Mouse (Mus musculus) Muller cell, postnatal 12 days (primary cell): ENCODE results near the gene Catsperb.
"Not testable (repeated sequence)": the region's sequence is repeated elsewhere in the genome, so short reads cannot be mapped to it uniquely, and the experiment has no call there.

Experiments used
- DNase-seq: peaks from one replicate; pipeline ENCODE4 v3.0.0-alpha.2; 2015; ENCODE audit errors: inconsistent ontology term

Gene Catsperb

GRCm38 (mm10) chr12:101404353-101404752 lies at the start of gene Catsperb:
Catsperb (plus strand) TSS chr12:101404653.
- DNase-seq, result not testable (repeated sequence)

DNA sequence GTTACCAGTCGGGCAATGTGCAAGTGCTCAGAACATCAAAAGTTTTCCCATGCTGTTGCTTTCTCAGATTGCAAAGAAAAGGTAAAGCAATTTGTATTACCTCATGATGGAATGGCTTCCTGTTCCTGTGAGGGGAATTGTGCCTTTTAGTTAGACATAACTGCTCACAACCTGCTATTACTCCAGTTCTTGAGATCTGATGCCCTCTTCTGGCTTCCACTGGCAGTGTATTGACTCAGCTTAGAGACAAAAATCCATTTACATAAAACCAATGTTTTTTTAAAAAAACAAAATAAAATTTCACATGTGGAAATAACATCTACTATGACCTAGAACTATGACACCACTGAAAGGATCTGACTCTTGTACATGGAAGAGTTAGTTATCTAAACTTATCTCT lies 43.0 kb upstream of the Catsperb start:
- not testable (repeated sequence) for DNase-seq

GRCm38 (mm10) chr12:101381460-101381859 lies 23.0 kb upstream of the Catsperb start:
- not testable (repeated sequence) for DNase-seq

GRCm38 (mm10) chr12:101426131-101426530 lies 21.7 kb downstream of the Catsperb start:
- DNase-seq, result peak; percentile 8

- DNase-seq, result no peak
Observed at GRCm38 (mm10) chr12:101462051-101462450, 57.6 kb downstream of the Catsperb start.

DNA sequence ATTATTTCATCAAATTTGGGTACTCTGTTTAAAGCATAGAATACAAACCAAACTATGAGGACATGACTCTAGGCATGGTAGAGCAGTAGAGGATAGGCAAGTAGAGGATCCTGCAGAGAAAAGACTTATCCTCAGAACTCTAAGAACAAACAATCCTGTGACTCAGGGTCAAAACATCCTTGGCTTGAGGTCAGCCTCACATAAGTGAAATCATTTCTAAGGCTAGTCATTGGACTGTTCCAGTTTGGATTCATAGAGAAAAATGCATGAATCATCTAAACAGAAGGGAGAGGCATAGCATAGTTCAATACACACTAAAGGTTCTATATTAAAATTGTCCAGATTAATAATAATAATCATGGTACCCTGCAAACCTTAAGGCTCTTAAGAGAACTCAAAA lies 79.1 kb downstream of the Catsperb start:
- peak; percentile 73 for DNase-seq

GRCm38 (mm10) chr12:101511326-101511725 lies 106.9 kb downstream of the Catsperb start:
- DNase-seq, result peak; percentile 30

- DNase-seq, result peak; percentile 6
Observed at GRCm38 (mm10) chr12:101606622-101607021, 202.2 kb downstream of the Catsperb start.

DNA sequence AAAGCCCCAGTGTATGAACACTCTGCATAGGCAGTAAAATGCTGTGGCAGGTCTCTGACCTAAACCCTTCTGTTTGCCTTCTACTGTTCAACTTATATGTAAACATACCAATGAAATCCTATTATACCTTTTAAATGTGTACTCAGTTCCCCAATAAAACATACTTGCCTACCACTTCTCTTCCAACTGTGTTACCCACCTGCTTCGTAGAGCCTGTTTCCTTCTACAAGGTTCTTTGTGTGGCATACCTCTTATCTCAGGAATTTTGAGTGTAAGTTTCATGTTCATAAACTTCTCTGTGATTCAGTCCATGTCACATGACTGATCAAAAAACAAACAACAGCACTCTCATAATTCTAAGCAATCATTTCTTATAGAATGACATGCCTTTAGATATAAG lies 228.7 kb downstream of the Catsperb start:
- no peak for DNase-seq

DNA sequence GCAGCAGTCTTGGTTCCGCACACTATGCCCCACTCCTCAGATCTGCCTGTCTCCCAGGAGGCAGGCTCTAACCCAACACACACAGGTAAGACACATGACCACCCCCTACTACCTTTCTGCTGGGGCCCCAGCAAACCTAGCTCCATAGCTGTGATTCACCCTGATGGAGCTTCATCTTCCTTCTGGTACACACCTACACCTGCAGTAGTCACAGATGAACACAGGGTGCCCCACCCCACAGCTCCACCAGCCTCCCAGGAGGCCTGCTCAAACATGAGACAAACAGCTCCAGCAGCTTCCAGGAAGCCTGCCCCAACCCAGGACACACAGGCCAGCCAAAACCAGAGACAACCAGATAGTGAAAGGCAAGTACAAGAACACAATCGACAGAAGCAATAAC lies 263.0 kb downstream of the Catsperb start:
- DNase-seq, result no peak
